Mouse (Mus musculus) intestine, postnatal 0 days (tissue): ENCODE data around the gene 0610030E20Rik. TPM values are rescaled to one million over a fixed set of nuclear protein-coding genes. Genes with fewer than 3 reads are reported as not detected.
A peak's percentile ranks its signal among the peaks of the same experiment; 100 is the strongest.

ENCODE experiments used
- ATAC-seq: fragments of 200-750 bp; cut with Nextera tagmentation; 2 replicates; pipeline ENCODE4 v1.8.0; 2017; ENCODE audit warnings: mild to moderate bottlenecking, moderate TSS enrichment, moderate library complexity
- H3K27ac ChIP-seq: fragments of 300-500 bp; sonication (generic); 2 replicates; pipeline ENCODE4 v1.5.1; 2014; ENCODE audit warnings: mild to moderate bottlenecking, low read depth, low read length, moderate library complexity
- H3K27me3 ChIP-seq: fragments of 300-500 bp; sonication (generic); replicated peaks from 2 replicates; pipeline ENCODE4 v1.6.1; 2014; ENCODE audit warnings: low read length, mixed read lengths; ENCODE audit not compliant: control insufficient read depth, insufficient read depth
- H3K36me3 ChIP-seq: fragments of 300-500 bp; sonication (generic); 2 replicates; pipeline ENCODE4 v1.6.1; 2014; ENCODE audit warnings: mild to moderate bottlenecking, moderate library complexity; ENCODE audit not compliant: control insufficient read depth, insufficient read depth
- H3K4me1 ChIP-seq: fragments of 300-500 bp; sonication (generic); replicated peaks from 2 replicates; pipeline ENCODE4 v1.6.1; 2014; ENCODE audit warnings: antibody characterized with exemption, low read length, mixed read lengths; ENCODE audit not compliant: control insufficient read depth, insufficient read depth
- H3K4me2 ChIP-seq: fragments of 300-500 bp; sonication (generic); replicated peaks from 2 replicates; pipeline ENCODE4 v1.6.1; 2014; ENCODE audit warnings: low read depth, mild to moderate bottlenecking, moderate library complexity
- H3K4me3 ChIP-seq: fragments of 300-500 bp; sonication (generic); 2 replicates; pipeline ENCODE4 v1.5.1; 2014; ENCODE audit warnings: low read depth, low read length
- H3K9ac ChIP-seq: fragments of 300-500 bp; sonication (generic); 2 replicates; pipeline ENCODE4 v1.6.1; 2014; ENCODE audit warnings: mild to moderate bottlenecking, low read depth, low read length
- H3K9me3 ChIP-seq: fragments of 300-500 bp; sonication (generic); 2 replicates; pipeline ENCODE4 v1.6.1; 2016; ENCODE audit warnings: mixed run types; ENCODE audit not compliant: control insufficient read depth
- CTCF ChIP-seq: sonication (generic); IDR thresholded peaks from 2 replicates; pipeline ENCODE4 v1.5.1; 2016; ENCODE audit warnings: low read depth, mild to moderate bottlenecking, control low read depth, antibody characterized with exemption, moderate library complexity
- WGBS: fragments of 180-500 bp; shearing (Covaris S2); extraction: QIAGEN DNeasy Blood & Tissue Kit; methylation state at CpG from one replicate; pipeline ENCODE4 v1.1.7; 2014; 5-methylcytosine and 5-hydroxymethylcytosine counted together
- polyA plus RNA-seq: library from polyadenylated mRNA; unstranded; fragments of >200 nt; fragmentation: Nextera tagmentation; extraction: Ambion mirVana; gene quantifications from 2 replicates; pipeline ENCODE4 v1.2.1, GENCODE M21; 2015

0610030E20Rik gene
- polyA plus RNA-seq, 1 experiment from 2014 or later: 16.0 TPM

- no peak for TF ChIP-seq CTCF
Observed at GRCm38 (mm10) chr6:72379377-72380130, 32.4 kb downstream of the 0610030E20Rik start.

GRCm38 (mm10) chr6:72380131-72380770 is 33.1 kb downstream of the 0610030E20Rik start, which contains the start of gene Vamp5:
Gene Vamp5, minus strand, starts transcription at chr6:72380468.
- Histone ChIP-seq H3K4me2 (peak within 1 kb of the TSS; percentile 78), H3K4me1 (no peaks in the 10 kb centered on the region), H3K9me3 (no peaks in the 10 kb centered on the region), H3K27ac (peak within 1 kb of the TSS; percentile 70), H3K4me3 (peak within 1 kb of the TSS; percentile 51), H3K27me3 (no peaks in the 10 kb centered on the region), H3K9ac (peak within 1 kb of the TSS; percentile 49), H3K36me3 (peaks cover 14% of the 10 kb centered on the region)
- peak; percentile 65 for TF ChIP-seq CTCF
- WGBS: 2% methylated on average over 46 of the region's 49 CpGs
- peak; percentile 78 for ATAC-seq

More at GRCm38 (mm10) chr6:72379377-72380130, 32.4 kb downstream of the 0610030E20Rik start:
- Histone ChIP-seq H3K36me3 (peaks cover 7% of the 10 kb centered on the region; the same call in 1 of the 2 replicates), H3K4me2 (peak overlapping the region; percentile 78), H3K27me3 (no peaks in the 10 kb centered on the region), H3K9me3 (no peaks in the 10 kb centered on the region), H3K4me1 (no peaks in the 10 kb centered on the region), H3K4me3 (peak overlapping the region; percentile 51), H3K9ac (peak overlapping the region; percentile 49), H3K27ac (peak overlapping the region; percentile 70; the same call in 1 of the 2 replicates)
- WGBS: 57% methylated on average over 7 of the region's 7 CpGs
- ATAC-seq: 0 out of 2 replicates have a peak, but pooled peaks have one; percentile 3

- no peak overlapping the region for H3K27ac ChIP-seq
- 68% methylated on average over 6 of the region's 6 CpGs for WGBS
- TF ChIP-seq CTCF: no peak
- H3K9me3 ChIP-seq: no peaks in the 10 kb centered on the region
- peaks cover 30% of the 10 kb centered on the region for H3K36me3 ChIP-seq
- H3K9ac ChIP-seq: no peak overlapping the region
- H3K27me3 ChIP-seq: no peaks in the 10 kb centered on the region
- no peak overlapping the region for H3K4me2 ChIP-seq
- H3K4me3 ChIP-seq: no peak overlapping the region
- no peak for ATAC-seq
- H3K4me1 ChIP-seq: no peaks in the 10 kb centered on the region
Observed at GRCm38 (mm10) chr6:72382494-72382893, 35.4 kb downstream of the 0610030E20Rik start.

- Histone ChIP-seq H3K4me3 (no peak overlapping the region), H3K27me3 (no peaks in the 10 kb centered on the region), H3K27ac (no peak overlapping the region), H3K9me3 (no peaks in the 10 kb centered on the region), H3K36me3 (peaks cover 37% of the 10 kb centered on the region), H3K9ac (no peak overlapping the region), H3K4me2 (no peak overlapping the region), H3K4me1 (no peaks in the 10 kb centered on the region)
- no peak for TF ChIP-seq CTCF
- ATAC-seq: no peak
- 84% methylated on average over 6 of the region's 6 CpGs for WGBS
Observed at GRCm38 (mm10) chr6:72383142-72383820, 36.2 kb downstream of the 0610030E20Rik start.

- WGBS: 91% methylated on average over 7 of the region's 7 CpGs
- no peak overlapping the region for H3K4me3 ChIP-seq
- H3K9me3 ChIP-seq: no peaks in the 10 kb centered on the region
- no peak overlapping the region for H3K4me2 ChIP-seq
- H3K27ac ChIP-seq: no peak overlapping the region
- no peak for ATAC-seq
- H3K36me3 ChIP-seq: peaks cover 40% of the 10 kb centered on the region
- no peak overlapping the region for H3K9ac ChIP-seq
- TF ChIP-seq CTCF: no peak
- H3K4me1 ChIP-seq: peaks cover 3% of the 10 kb centered on the region; the same call in 1 of the 2 replicates
- H3K27me3 ChIP-seq: no peaks in the 10 kb centered on the region
Observed at GRCm38 (mm10) chr6:72383952-72384351, 36.8 kb downstream of the 0610030E20Rik start.

- no peaks in the 10 kb centered on the region for H3K27me3 ChIP-seq
- H3K4me3 ChIP-seq: no peak overlapping the region
- H3K4me1 ChIP-seq: peaks cover 5% of the 10 kb centered on the region; the same call in 1 of the 2 replicates
- no peaks in the 10 kb centered on the region for H3K9me3 ChIP-seq
- no peak for TF ChIP-seq CTCF
- no peak overlapping the region for H3K4me2 ChIP-seq
- no peak for ATAC-seq
- WGBS: 79% methylated on average over 4 of the region's 4 CpGs
- H3K9ac ChIP-seq: no peak overlapping the region
- no peak overlapping the region for H3K27ac ChIP-seq
- H3K36me3 ChIP-seq: peaks cover 40% of the 10 kb centered on the region
Observed at GRCm38 (mm10) chr6:72385258-72385657, 38.1 kb downstream of the 0610030E20Rik start.
